ENCODE assay signal across 28 mouse cellular contexts in the genomic region with DNA sequence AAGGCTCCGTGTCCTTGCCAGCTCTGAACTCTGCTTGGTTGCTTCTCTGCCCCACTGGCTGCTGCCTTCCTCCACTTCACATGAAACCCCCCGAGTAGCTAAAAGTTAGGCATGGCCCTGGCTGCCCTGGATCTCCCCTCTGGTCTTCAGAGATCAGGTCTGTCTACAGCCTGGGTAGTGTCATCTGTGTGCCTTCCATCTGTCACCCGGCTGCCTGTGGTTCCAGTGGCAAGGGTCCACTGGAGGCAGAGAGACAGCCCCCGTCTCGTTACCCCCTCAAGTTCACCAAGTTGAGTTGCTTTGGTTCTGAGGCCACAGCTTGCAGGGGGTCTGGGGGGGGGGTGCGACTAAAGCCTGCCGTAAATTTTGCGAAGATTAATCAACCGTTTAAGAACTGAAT. TPM values are rescaled to one million over a fixed set of nuclear protein-coding genes. Genes with fewer than 3 reads are reported as not detected.
DNase-seq lines count a peak whose midpoint lies in the region; ATAC-seq and TF ChIP-seq lines count a peak whose summit lies in the region.
"Had no signal": no experiment of that assay in that cellular context is flagged by ENCODE, and none has a peak within 500 bp of the region (broad histone marks: within the 10 kb centered on the region; RNA-seq: fewer than 3 reads in every experiment).

No protein-coding gene starts in this region.

- no peak for TF ChIP-seq CTCF in heart, postnatal 0 days (IDR thresholded peaks at IDR 0.05; ENCODE audit: low read depth)

- no peak for TF ChIP-seq EP300 in heart, postnatal 0 days (IDR thresholded peaks at IDR 0.05; ENCODE audit: low read depth)

- H3K4me2 ChIP-seq in heart, embryonic 11.5 days: peak overlapping the region; percentile 42
- peak overlapping the region; percentile 46 for H3K4me2 ChIP-seq in heart, postnatal 0 days (ENCODE audit: low read depth, low read length)
- no peak overlapping the region for H3K4me2 ChIP-seq in midbrain, embryonic 15.5 days
- H3K4me2 ChIP-seq: intestine, embryonic 15.5 days; limb, embryonic 13.5 days; liver, embryonic 12.5 days had no signal

- no peak for ATAC-seq in heart, embryonic 11.5 days (replicated peaks; ENCODE audit: insufficient number of reproducible peaks, low FRiP score, low TSS enrichment)
- ATAC-seq in heart, postnatal 0 days (ENCODE audit: insufficient read depth, low read depth): no peak
- ATAC-seq in midbrain, embryonic 15.5 days (replicated peaks): no peak
- ATAC-seq: forebrain, embryonic 16.5 days; intestine, embryonic 15.5 days; liver, embryonic 12.5 days; Patski had no signal

- H3K27ac ChIP-seq in heart, embryonic 11.5 days (ENCODE audit: low read depth, low read length): 0 out of 2 replicates have a peak overlapping the region, but pooled peaks have one; percentile 7
- H3K27ac ChIP-seq in heart, postnatal 0 days (ENCODE audit: low read depth): peak overlapping the region; percentile 66; the same call in 1 of the 2 replicates
- H3K27ac ChIP-seq in midbrain, embryonic 15.5 days: no peak overlapping the region
- H3K27ac ChIP-seq: forebrain, embryonic 10.5 days; intestine, embryonic 15.5 days; limb, embryonic 13.5 days; liver, embryonic 12.5 days; midbrain, embryonic 10.5 days; stomach, postnatal 0 days had no signal

- H3K9ac ChIP-seq in heart, embryonic 11.5 days (ENCODE audit: low read depth, low read length): peak overlapping the region; percentile 31
- H3K9ac ChIP-seq in heart, postnatal 0 days (replicated peaks; ENCODE audit: low read depth, low read length): peak overlapping the region; percentile 45; the same call in 1 of the 2 replicates
- no peak overlapping the region for H3K9ac ChIP-seq in midbrain, embryonic 15.5 days
- H3K9ac ChIP-seq: intestine, embryonic 15.5 days; limb, embryonic 13.5 days; liver, embryonic 12.5 days had no signal

- DNase-seq in heart, postnatal 4 days: no peak
- DNase-seq in heart, postnatal 0 days (ENCODE audit: low spot score): no peak
- DNase-seq in heart, postnatal 25 days (ENCODE audit: low spot score): no peak
- peak; percentile 49 for DNase-seq in retina, postnatal 1 day
- DNase-seq in retina, embryonic 14.5 days (ENCODE audit: low spot score): no peak
- DNase-seq in B cell, adult 2 months: no peak
- DNase-seq: cerebellum, adult 11-12 months; gastrocnemius, postnatal 25 days; heart, adult 2 months; kidney, adult 8-10 months; kidney, postnatal 25 days; layer of hippocampus, postnatal 36 days; lung, adult 18-20 months; lung, postnatal 10 days; right cerebral cortex, postnatal 14 days; thymus, adult 2 months; thymus, postnatal 4 days had no signal

- no peaks in the 10 kb centered on the region for H3K36me3 ChIP-seq in heart, embryonic 11.5 days (ENCODE audit: control insufficient read depth, insufficient read depth, low read length)
- H3K36me3 ChIP-seq in heart, postnatal 0 days (replicated peaks; ENCODE audit: control insufficient read depth, insufficient read depth, low read length): no peaks in the 10 kb centered on the region
- H3K36me3 ChIP-seq in midbrain, embryonic 15.5 days (replicated peaks): no peaks in the 10 kb centered on the region
- H3K36me3 ChIP-seq: forebrain, embryonic 10.5 days; G1E; intestine, embryonic 15.5 days; limb, embryonic 13.5 days; liver, embryonic 12.5 days; midbrain, embryonic 10.5 days had no signal

- H3K27me3 ChIP-seq in heart, embryonic 11.5 days (ENCODE audit: control insufficient read depth, insufficient read depth, low read length): peaks cover 11% of the 10 kb centered on the region
- H3K27me3 ChIP-seq in heart, postnatal 0 days (ENCODE audit: control insufficient read depth, insufficient read depth, low read length): no peaks in the 10 kb centered on the region
- H3K27me3 ChIP-seq in midbrain, embryonic 15.5 days (replicated peaks): peaks cover 72% of the 10 kb centered on the region
- H3K27me3 ChIP-seq: Patski had no signal

- 51% methylated on average over 9 of the region's 9 CpGs for WGBS in heart, embryonic 11.5 days (ENCODE audit: insufficient replicate concordance)
- 54% methylated on average over 9 of the region's 9 CpGs for WGBS in heart, postnatal 0 days
- 46% methylated on average over 9 of the region's 9 CpGs for WGBS in midbrain, embryonic 15.5 days

- intact Hi-C loops in heart, postnatal 25 days (cut with DNase I): loop anchor here (5.0 kb wide), 3 partner anchors 37 to 152 kb away; no protein-coding TSS in a partner anchor

- H3K4me1 ChIP-seq in heart, embryonic 11.5 days (ENCODE audit: control insufficient read depth, insufficient read depth, low read length): peaks cover 69% of the 10 kb centered on the region
- peaks cover 54% of the 10 kb centered on the region for H3K4me1 ChIP-seq in heart, postnatal 0 days (ENCODE audit: control insufficient read depth, insufficient read depth)
- peaks cover 56% of the 10 kb centered on the region for H3K4me1 ChIP-seq in midbrain, embryonic 15.5 days

- no peak overlapping the region for H3K4me3 ChIP-seq in heart, embryonic 11.5 days (ENCODE audit: low read depth, low read length)
- no peak overlapping the region for H3K4me3 ChIP-seq in heart, postnatal 0 days (ENCODE audit: low read depth, low read length)
- no peak overlapping the region for H3K4me3 ChIP-seq in midbrain, embryonic 15.5 days
- H3K4me3 ChIP-seq: forebrain, embryonic 10.5 days; heart, adult 2 months; intestine, embryonic 15.5 days; limb, embryonic 13.5 days; liver, embryonic 12.5 days; midbrain, embryonic 10.5 days had no signal

- H3K9me3 ChIP-seq in heart, embryonic 11.5 days (replicated peaks; ENCODE audit: control insufficient read depth, low read length): no peaks in the 10 kb centered on the region
- H3K9me3 ChIP-seq in heart, postnatal 0 days (replicated peaks; ENCODE audit: control insufficient read depth, low read length): no peaks in the 10 kb centered on the region
- no peaks in the 10 kb centered on the region for H3K9me3 ChIP-seq in midbrain, embryonic 15.5 days
- H3K9me3 ChIP-seq: forebrain, embryonic 10.5 days; G1E; intestine, embryonic 15.5 days; limb, embryonic 13.5 days; liver, embryonic 12.5 days; midbrain, embryonic 10.5 days had no signal

RNA-seq across cellular contexts. Expression of gene Casz1, which starts 6.5 kb away (rescaled TPM):
- polyA plus RNA-seq in heart, embryonic 11.5 days (2014; fragmentation: Nextera tagmentation; extraction: Ambion mirVana): 15.1 and 19.9 TPM in 2 replicates
- total RNA-seq in heart, postnatal 4 days (2021): 10 to 100 TPM; 79.5 to 82.9 TPM
- 42.6 and 45.4 TPM in 2 replicates for total RNA-seq in heart, postnatal 0 days (2014; rRNA removed; ENCODE audit: low replicate concordance)
- 13.7 and 16.4 TPM in 2 replicates for polyA plus RNA-seq in heart, postnatal 0 days (2015; fragmentation: Nextera tagmentation; extraction: Ambion mirVana)
- total RNA-seq in heart, postnatal 25 days (2021): 10 to 100 TPM; 42.1 to 44.7 TPM
- 2.8 and 2.9 TPM in 2 replicates for polyA plus RNA-seq in midbrain, embryonic 15.5 days (2015; fragmentation: Nextera tagmentation; extraction: Ambion mirVana)
